Mouse (Mus musculus): ENCODE results near the gene Tvp23a. TPM values are rescaled to one million over a fixed set of nuclear protein-coding genes. Genes with fewer than 3 reads are reported as not detected.
A peak's percentile ranks its signal among the peaks of the same experiment; 100 is the strongest.

Tvp23a gene
- total RNA-seq, 1 experiment from 2014 or later = 0.05 TPM

DNA sequence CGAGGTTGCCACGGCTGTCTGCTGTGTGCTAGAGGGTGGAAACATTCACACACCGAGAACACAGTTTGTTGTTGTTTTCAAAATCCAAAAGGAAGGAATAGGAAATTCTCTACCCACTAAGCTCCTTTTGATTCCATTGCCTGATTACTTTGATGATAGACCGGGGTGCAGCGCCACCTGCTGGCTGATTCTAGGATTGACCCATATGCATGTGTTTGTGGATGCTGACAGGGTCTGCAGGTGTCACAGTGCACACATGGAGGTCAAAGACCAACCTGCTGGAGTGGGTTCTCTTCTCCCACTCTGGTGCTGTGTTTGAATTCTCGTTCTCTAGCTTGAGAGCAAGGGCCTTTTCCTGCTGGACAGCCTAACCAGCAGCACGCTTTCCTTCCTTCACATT, 48.0 kb downstream of the Tvp23a start:
- peak; percentile 90 for ATAC-seq (replicated peaks; ENCODE audit: low read depth, poor library complexity, severe bottlenecking)

DNA sequence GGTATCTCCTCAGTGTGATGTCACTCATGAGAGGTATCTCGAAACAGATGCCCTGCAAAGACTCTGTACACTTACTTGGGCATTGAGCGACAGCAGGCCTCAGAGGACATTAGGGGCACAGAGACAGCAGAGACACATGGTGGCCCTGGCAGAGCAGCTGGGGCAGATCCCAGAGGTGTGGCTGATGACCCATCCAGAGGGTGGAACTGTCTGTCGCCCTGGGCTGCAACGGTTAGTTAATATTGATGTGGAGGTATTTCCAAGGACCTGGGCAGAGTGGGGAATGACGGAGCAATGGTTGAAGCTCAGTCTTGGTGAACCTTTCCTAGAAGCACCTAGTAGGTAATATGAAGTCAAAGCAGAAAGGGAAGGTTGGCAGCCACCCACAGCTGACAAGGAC, 48.4 kb downstream of the Tvp23a start:
- ATAC-seq (replicated peaks; ENCODE audit: low read depth, poor library complexity, severe bottlenecking) = peak; percentile 32; the same call in 1 of the 2 replicates

DNA sequence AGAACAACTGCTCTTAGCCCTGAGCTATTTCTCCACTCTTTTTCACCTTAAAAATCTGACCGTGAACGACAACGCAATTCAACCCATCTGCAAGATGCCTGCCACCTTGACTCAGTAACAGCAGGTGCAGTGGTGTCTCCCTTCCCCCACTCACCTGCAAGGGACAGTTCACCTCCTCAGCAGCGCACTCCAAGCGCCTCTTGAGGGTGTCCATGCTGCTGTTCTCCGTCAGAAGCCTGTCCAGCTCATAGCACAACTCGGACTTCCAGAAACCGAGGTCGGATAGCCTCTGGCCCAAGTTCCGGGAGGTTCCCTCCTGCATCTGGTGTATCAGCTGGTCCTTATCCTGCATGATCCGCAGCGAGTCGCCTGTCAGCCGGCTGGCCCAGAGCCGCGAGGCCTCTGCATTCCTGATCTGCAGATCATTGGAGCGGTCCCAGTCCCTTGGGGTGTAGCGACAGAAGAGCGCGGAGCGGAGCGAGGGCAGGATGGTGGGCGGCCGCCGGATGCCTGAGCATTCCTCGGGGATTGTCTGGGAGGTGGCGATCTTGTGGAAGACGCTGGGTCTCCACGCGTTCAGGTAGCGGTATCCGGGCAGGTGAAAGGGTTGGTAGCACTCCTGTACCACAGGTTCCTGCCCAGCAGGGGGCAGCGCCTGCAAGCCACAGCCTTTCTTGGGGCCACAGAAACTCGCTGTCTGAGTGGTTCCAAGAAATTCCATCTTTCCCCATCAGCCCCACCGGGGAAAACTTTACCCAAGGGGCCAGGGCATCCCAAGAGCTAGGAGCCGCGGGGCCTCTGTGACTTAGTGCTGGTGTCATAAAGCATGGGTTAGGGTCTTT, 52.2 kb downstream of the Tvp23a start, which contains the start of gene Tekt5:
Gene Tekt5 (minus strand): TSS at position 792 of the 842 bp plus-strand sequence.
- no peak for ATAC-seq (replicated peaks; ENCODE audit: low read depth, poor library complexity, severe bottlenecking)

DNA sequence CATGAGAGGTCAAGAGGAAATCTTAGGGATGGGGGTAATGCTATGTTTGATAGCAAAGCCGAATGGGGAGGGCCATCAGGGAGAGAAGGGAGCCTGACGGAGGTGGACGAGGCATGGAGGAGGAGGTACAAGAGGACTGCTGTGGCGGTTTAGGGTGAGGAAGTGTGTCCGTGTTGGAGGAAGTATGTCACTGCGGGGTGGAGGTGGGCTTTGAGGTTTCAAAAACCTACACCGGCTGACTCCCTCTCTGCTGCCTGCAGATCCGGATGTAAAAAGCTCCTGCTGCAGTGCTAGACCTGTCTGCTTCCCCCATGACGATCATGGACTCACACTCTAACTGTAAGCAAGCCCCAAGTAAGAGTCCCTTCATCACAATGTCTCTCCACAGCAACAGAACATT, 54.6 kb downstream of the Tvp23a start:
- peak; percentile 88 for ATAC-seq (replicated peaks; ENCODE audit: low read depth, poor library complexity, severe bottlenecking)

DNA sequence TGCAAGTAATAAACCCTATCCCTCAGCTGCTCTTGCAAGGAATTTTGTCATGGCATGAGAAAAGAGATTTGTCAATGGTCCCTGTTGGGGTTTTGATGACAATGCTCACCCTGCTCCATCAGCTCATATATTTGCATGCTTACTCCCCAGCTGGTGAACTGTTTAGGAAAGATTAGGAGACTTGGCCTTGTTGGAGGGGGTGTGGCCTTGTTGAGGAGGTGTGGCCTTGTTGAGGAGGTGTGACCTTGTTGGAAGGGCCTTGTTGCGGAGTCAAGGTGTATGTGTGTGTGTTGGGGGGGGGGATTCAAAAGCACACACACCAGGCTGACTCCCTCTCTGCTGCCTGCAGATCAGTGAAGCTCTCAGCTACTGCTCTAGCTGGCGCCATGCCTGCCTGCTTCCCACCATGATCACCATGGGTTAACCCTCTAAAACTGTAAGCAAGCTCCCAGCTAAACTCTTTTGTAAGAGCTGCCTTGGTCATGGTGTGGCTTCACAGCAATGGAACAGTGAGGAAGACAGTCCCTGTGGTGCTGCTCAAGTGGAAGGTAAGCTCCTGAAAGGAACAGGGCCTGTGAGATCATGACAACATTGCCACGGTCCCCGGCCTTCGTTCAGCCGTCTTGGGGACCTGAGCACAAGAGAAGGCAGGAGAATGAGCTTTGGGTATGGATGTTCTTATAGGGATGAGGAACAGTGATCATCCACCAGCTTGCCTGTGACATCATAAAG, 58.4 kb downstream of the Tvp23a start:
- ATAC-seq (replicated peaks; ENCODE audit: low read depth, poor library complexity, severe bottlenecking) = no peak

DNA sequence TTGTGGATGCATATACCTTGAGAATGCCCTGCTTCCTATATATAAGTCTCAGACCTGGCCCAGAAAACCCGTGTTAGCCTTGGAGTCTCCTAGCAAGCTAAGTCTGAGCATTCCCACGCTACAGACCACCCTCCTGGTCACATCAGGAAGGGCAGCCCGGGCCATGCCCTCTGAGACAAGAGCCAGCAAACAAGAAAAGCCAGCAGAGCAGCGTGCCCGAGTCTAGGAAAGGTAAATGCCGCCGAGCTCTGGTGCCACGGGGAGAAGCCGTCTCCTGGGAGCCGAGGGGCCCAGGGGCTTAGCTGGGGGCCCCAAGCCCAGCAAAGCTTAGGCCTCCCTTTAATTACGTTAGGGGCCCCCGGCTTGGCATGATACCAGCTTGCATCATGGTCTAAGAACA, 61.9 kb downstream of the Tvp23a start:
- no peak for ATAC-seq (replicated peaks; ENCODE audit: low read depth, poor library complexity, severe bottlenecking)

DNA sequence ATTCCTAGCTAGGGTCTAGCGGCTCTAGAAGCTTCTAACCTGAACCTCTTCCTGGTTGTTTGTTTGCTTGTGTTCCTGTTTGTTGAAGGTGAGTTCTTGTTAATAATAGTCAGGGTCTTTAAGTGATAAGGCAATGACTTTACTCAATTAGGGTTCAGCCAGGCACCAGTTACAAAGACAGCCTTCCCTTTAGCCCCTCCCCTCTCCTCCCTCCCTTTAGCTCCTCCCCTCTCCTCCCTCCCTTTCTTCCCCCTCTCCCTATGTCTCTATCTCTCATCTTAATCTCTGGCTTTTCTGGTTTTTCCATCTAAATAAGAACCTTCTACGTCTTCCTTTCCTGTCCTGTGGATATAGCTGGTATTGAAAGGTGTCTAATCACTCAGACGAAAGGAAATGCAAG, 62.6 kb downstream of the Tvp23a start:
- peak; percentile 70 for ATAC-seq (replicated peaks; ENCODE audit: low read depth, poor library complexity, severe bottlenecking)

DNA sequence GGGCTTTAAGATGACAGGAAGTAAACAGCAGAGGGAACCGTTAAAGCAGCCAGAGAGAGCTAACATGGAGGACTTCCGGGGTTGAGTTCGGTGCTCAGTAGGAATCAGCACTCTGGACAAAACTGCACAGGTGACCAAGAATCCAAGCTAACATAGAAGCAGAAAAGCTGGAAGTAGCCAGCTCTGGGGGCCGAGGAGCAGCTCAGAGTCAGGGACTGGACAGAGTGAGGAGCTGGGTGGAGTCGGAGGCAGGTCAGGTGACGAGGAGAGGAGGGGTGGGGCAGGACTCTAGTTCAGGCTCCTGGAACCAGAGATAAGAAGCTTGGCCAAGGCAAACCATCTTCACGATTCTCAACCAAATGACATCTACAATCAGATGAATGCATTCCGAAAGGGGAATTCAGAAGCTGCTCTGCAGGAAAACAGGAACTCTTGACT, 63.1 kb downstream of the Tvp23a start:
- peak; percentile 95 for ATAC-seq (replicated peaks; ENCODE audit: low read depth, poor library complexity, severe bottlenecking)

DNA sequence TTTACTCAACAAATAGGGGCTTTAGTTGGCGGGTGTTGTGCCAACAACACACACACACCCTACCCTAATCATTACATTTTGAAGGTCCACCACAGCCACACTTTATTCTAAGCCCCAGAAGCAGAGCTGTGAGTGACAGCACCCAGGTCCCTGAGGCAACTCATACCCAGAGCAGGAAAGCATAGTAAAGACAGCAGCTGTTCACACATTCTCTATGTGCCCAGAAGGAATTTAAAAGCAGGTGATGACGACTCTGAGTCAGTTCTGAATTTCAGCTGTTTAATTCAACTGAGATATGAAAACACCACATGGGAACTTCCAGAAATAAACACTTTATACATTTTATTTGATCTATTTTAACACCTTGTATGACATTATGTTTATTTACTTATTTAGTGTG, 67.6 kb downstream of the Tvp23a start:
- no peak for ATAC-seq (replicated peaks; ENCODE audit: low read depth, poor library complexity, severe bottlenecking)

DNA sequence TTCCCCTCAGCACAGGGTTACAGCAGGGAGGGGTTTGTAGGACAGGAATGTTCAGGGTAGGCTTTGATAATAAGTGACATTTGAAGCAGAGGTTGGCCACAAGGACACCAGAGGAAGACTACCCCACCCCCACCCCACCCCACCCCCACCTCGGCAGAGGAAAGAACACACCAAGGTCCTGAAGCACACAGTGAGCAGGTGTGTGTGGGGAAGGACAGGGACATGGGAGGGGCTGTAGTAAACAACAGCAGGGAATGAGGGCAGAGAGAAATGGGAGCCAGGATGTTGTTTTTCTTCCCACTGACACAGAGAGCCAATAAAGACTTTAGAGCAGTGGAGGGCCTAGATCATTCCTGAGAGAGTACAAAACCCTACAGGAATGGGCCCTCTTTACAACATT, 69.9 kb downstream of the Tvp23a start:
- no peak for ATAC-seq (replicated peaks; ENCODE audit: low read depth, poor library complexity, severe bottlenecking)

DNA sequence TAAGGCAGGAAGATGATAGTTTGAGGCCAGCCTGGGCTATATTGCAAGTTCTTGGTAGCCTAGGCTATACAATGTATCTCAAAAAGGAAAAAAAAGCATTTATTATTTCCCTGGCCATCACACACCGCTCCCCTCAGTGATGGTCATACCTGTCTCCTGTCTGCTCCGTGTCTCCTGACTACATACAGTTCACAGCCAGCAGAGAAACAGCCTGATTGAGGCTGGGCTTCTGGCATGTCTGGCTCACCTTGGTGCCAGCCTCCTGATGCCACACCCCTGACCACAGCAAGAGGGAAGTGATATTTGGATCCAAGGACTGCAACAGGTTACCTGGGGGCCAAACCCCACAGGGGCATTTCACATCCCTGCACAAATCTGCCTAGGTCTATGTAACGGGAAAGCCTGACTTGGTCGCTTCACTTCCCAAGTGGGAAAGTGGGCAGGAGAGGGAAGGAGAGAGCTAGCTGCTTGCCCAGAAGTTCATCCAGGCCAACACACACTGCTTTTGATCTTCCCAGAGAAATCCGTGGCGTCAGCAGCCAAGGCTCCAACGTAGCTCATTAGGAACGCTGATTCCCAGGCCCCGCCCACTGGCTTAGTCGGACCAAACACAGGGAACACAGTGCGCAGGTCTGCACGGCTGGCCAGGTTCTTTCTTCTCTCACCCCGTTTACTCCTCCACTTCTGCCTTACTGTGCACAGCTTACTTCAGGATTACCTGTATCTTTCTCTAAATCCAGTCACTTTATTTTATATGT, 72.7 kb downstream of the Tvp23a start:
- ATAC-seq (replicated peaks; ENCODE audit: low read depth, poor library complexity, severe bottlenecking) = no peak

DNA sequence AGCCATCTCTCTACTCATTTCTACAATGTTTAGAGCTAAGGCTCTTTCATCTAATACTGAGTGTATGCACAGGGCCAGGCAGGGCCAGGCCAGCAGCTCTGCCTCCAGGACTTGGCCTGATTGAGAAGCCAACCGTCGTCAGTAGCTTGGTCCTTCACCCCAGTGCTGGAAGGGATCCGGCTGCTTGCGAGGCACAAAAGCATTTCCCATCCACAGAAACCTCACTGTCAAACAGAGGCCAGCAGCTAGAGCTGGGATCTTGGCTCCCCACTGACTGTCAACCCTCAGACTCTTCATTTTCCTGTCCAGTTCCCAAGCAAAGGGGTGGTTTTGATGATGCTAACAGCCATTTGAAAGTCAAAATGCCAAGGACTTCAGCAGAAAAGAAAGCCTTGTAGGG, 74.8 kb downstream of the Tvp23a start:
- no peak for ATAC-seq (replicated peaks; ENCODE audit: low read depth, poor library complexity, severe bottlenecking)

Other genes starting within 250 kb of the Tvp23a start
- gene Emp2, start 133.4 kb downstream of the Tvp23a start, total RNA-seq (2017) = not detected in 2 replicates
- not detected in 2 replicates for gene Tekt5, start 51.9 kb downstream of the Tvp23a start, total RNA-seq (2017)
- gene Nubp1, start 35.4 kb downstream of the Tvp23a start, total RNA-seq (2017) = 55.7 and 59.3 TPM in 2 replicates
- 0.69 and 1.2 TPM in 2 replicates for gene Ciita, start 32.7 kb upstream of the Tvp23a start, total RNA-seq (2017)
- gene Dexi, start 95.7 kb upstream of the Tvp23a start, total RNA-seq (2017) = 3.7 and 5.9 TPM in 2 replicates
- gene Clec16a, start 98.0 kb upstream of the Tvp23a start, total RNA-seq (2017) = 15.5 and 16.5 TPM in 2 replicates

Measured in common myeloid progenitor, adult 5-6 weeks (primary cell).